Mouse (Mus musculus) cortical plate, adult 2 months (tissue): Measurements from ENCODE around the gene Myh10. TPM values are rescaled to one million over a fixed set of nuclear protein-coding genes. Genes with fewer than 3 reads are reported as not detected.

Experiments used
- H3K27ac ChIP-seq: fragments of 200-500 bp; 2 replicates; pipeline ENCODE4 v1.5.1; 2012; ENCODE audit warnings: low read length, control low read depth, inconsistent platforms; ENCODE audit not compliant: insufficient read depth
- H3K4me1 ChIP-seq: fragments of 200-500 bp; 2 replicates; pipeline ENCODE4 v1.6.1; 2011; ENCODE audit warnings: low read length; ENCODE audit not compliant: control insufficient read depth, insufficient read depth
- H3K4me3 ChIP-seq: fragments of 200-500 bp; 2 replicates; pipeline ENCODE4 v1.5.1; 2011; ENCODE audit warnings: mild to moderate bottlenecking, low read length, control low read depth; ENCODE audit not compliant: insufficient read depth
- CTCF ChIP-seq: fragments of 200-500 bp; IDR thresholded peaks from 2 replicates; pipeline ENCODE4 v1.5.1; 2011; ENCODE audit warnings: mild to moderate bottlenecking, control low read depth, low read length; ENCODE audit not compliant: insufficient read depth; ENCODE audit errors: extremely low read depth
- POLR2A ChIP-seq: fragments of 200-500 bp; IDR thresholded peaks from 2 replicates; pipeline ENCODE4 v1.6.1; 2011; ENCODE audit warnings: mild to moderate bottlenecking, low read length, control low read depth; ENCODE audit not compliant: insufficient read depth; ENCODE audit errors: extremely low read depth
- polyA plus RNA-seq: library from polyadenylated mRNA; depleted of rRNA; stranded (reverse); fragments of >200 nt; gene quantifications from 2 replicates; pipeline ENCODE4 v1.2.3, GENCODE M21; 2012

Gene Myh10
- polyA plus RNA-seq, 1 experiment, result 140 TPM

- Histone ChIP-seq H3K4me1 (peaks cover 2% of the 10 kb centered on the region; the same call in 1 of the 2 replicates), H3K27ac (peak overlapping the region; percentile 75), H3K4me3 (peak overlapping the region; percentile 96)
- TF ChIP-seq CTCF, result no peak
These were observed 1.5 kb downstream of the Myh10 start for GRCm38 (mm10) chr11:68692693-68693446.

GRCm38 (mm10) chr11:68693447-68694040, 2.2 kb downstream of the Myh10 start:
- Histone ChIP-seq H3K4me1 (peaks cover 3% of the 10 kb centered on the region; the same call in 1 of the 2 replicates), H3K4me3 (peak overlapping the region; percentile 96), H3K27ac (no peak overlapping the region)
- TF ChIP-seq POLR2A (no peak), CTCF (no peak)

GRCm38 (mm10) chr11:68702370-68702769, 11.0 kb downstream of the Myh10 start:
- H3K4me1 ChIP-seq, result peaks cover 9% of the 10 kb centered on the region
- TF ChIP-seq CTCF (no peak), POLR2A (no peak)
- no peak overlapping the region for H3K4me3 ChIP-seq
- H3K27ac ChIP-seq, result no peak overlapping the region

- no peak overlapping the region for H3K27ac ChIP-seq
- TF ChIP-seq CTCF, result no peak
- no peak for TF ChIP-seq POLR2A
- H3K4me3 ChIP-seq, result no peak overlapping the region
- peaks cover 8% of the 10 kb centered on the region for H3K4me1 ChIP-seq
These were observed 12.0 kb downstream of the Myh10 start for GRCm38 (mm10) chr11:68703360-68703759.

GRCm38 (mm10) chr11:68704258-68704657, 12.9 kb downstream of the Myh10 start:
- TF ChIP-seq CTCF (no peak), POLR2A (no peak)
- Histone ChIP-seq H3K27ac (no peak overlapping the region), H3K4me3 (no peak overlapping the region), H3K4me1 (peaks cover 8% of the 10 kb centered on the region)

GRCm38 (mm10) chr11:68704847-68705246, 13.5 kb downstream of the Myh10 start:
- no peak for TF ChIP-seq POLR2A
- no peak for TF ChIP-seq CTCF
- H3K4me1 ChIP-seq, result peaks cover 8% of the 10 kb centered on the region
- no peak overlapping the region for H3K4me3 ChIP-seq
- H3K27ac ChIP-seq, result no peak overlapping the region

- Histone ChIP-seq H3K4me3 (no peak overlapping the region), H3K27ac (no peak overlapping the region), H3K4me1 (peaks cover 8% of the 10 kb centered on the region)
- TF ChIP-seq POLR2A, result no peak
- no peak for TF ChIP-seq CTCF
These were observed 15.4 kb downstream of the Myh10 start for GRCm38 (mm10) chr11:68706524-68707429.

GRCm38 (mm10) chr11:68707881-68708582, 16.7 kb downstream of the Myh10 start:
- TF ChIP-seq POLR2A (no peak), CTCF (no peak)
- Histone ChIP-seq H3K4me3 (no peak overlapping the region), H3K4me1 (peaks cover 4% of the 10 kb centered on the region), H3K27ac (no peak overlapping the region)

GRCm38 (mm10) chr11:68716167-68716566, 24.8 kb downstream of the Myh10 start:
- Histone ChIP-seq H3K27ac (no peak overlapping the region), H3K4me3 (no peak overlapping the region), H3K4me1 (peaks cover 4% of the 10 kb centered on the region)
- TF ChIP-seq CTCF, result no peak
- TF ChIP-seq POLR2A, result no peak
